Mouse (Mus musculus) midbrain, postnatal 0 days (tissue): ENCODE measurements at regions not wholly inside any gene's neighbourhood (a gene's known extent, or its start where the extent isn't known, plus 50 kb on each side); places are given as distances from the start of the nearest gene placed in this dataset.

ENCODE experiments used
- ATAC-seq: fragments of 200-750 bp; cut with Nextera tagmentation; 2 replicates; pipeline ENCODE4 v1.8.0; 2017; ENCODE audit warnings: moderate number of reproducible peaks, mild to moderate bottlenecking, moderate TSS enrichment, moderate library complexity; ENCODE audit not compliant: low FRiP score
- DNase-seq: peaks from one replicate; pipeline ENCODE4 v3.0.0-alpha.2; 2015; ENCODE audit warnings: low spot score
- H3K27ac ChIP-seq: fragments of 300-500 bp; sonication (generic); 2 replicates; pipeline ENCODE4 v1.5.1; 2014; ENCODE audit warnings: low read depth, mild to moderate bottlenecking, low read length, mixed read lengths
- H3K27me3 ChIP-seq: fragments of 300-500 bp; sonication (generic); 2 replicates; pipeline ENCODE4 v1.6.1; 2014; ENCODE audit warnings: low read length, control low read depth, mixed read lengths; ENCODE audit not compliant: insufficient read depth
- H3K36me3 ChIP-seq: fragments of 300-500 bp; sonication (generic); 2 replicates; pipeline ENCODE4 v1.6.1; 2014; ENCODE audit warnings: low read length, control low read depth, mixed read lengths; ENCODE audit not compliant: insufficient read depth
- H3K4me1 ChIP-seq: fragments of 300-500 bp; sonication (generic); 2 replicates; pipeline ENCODE4 v1.6.1; 2014; ENCODE audit warnings: mild to moderate bottlenecking, control low read depth, antibody characterized with exemption, low read length, mixed read lengths; ENCODE audit not compliant: insufficient read depth
- H3K4me2 ChIP-seq: fragments of 300-500 bp; sonication (generic); 2 replicates; pipeline ENCODE4 v1.6.1; 2014; ENCODE audit warnings: low read depth, mild to moderate bottlenecking, low read length, mixed read lengths; ENCODE audit not compliant: poor library complexity, severe bottlenecking
- H3K4me3 ChIP-seq: fragments of 300-500 bp; sonication (generic); 2 replicates; pipeline ENCODE4 v1.5.1; 2014; ENCODE audit warnings: low read depth, mild to moderate bottlenecking, low read length, moderate library complexity
- H3K9ac ChIP-seq: fragments of 300-500 bp; sonication (generic); replicated peaks from 2 replicates; pipeline ENCODE4 v1.6.1; 2014; ENCODE audit warnings: mild to moderate bottlenecking, low read length, moderate library complexity, mixed read lengths; ENCODE audit not compliant: poor library complexity, severe bottlenecking
- H3K9me3 ChIP-seq: fragments of 300-500 bp; sonication (generic); 2 replicates; pipeline ENCODE4 v1.6.1; 2016; ENCODE audit warnings: low read length, control low read depth
- CTCF ChIP-seq: IDR thresholded peaks from 2 replicates; pipeline ENCODE4 v1.5.1; 2016; ENCODE audit warnings: antibody characterized with exemption, mild to moderate bottlenecking
- WGBS: fragments of 180-500 bp; shearing (Covaris S2); extraction: QIAGEN DNeasy Blood & Tissue Kit; methylation state at CpG from one replicate; pipeline ENCODE4 v1.1.7; 2014; 5-methylcytosine and 5-hydroxymethylcytosine counted together

DNA sequence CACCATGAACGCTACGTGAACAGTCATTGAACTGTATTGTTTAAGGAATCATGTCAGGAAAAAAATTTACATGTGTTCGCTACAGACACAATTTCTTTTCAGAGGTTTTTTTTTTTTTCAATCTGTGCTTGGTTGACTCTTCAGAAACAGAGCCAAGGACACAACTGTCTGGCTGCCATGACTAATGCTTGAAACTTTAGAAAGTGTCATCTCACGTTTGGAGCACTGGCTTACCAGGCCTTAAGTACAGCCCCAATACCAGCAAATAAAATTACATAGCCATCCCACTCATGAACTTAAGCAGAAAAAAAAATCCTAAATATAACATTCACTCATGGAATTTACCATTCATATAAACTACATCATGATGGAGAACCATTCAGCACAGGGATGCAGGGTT lies 115.1 kb upstream of the Syt13 start:
- no peak overlapping the region for H3K9ac ChIP-seq
- no peaks in the 10 kb centered on the region for H3K36me3 ChIP-seq
- no peaks in the 10 kb centered on the region for H3K9me3 ChIP-seq
- no peak for ATAC-seq
- H3K4me2 ChIP-seq = no peak overlapping the region
- WGBS = 80% methylated on average over 4 of the region's 4 CpGs
- H3K4me3 ChIP-seq = no peak overlapping the region
- no peak for DNase-seq
- no peak overlapping the region for H3K27ac ChIP-seq
- no peaks in the 10 kb centered on the region for H3K27me3 ChIP-seq
- no peaks in the 10 kb centered on the region for H3K4me1 ChIP-seq
- no peak for TF ChIP-seq CTCF

DNA sequence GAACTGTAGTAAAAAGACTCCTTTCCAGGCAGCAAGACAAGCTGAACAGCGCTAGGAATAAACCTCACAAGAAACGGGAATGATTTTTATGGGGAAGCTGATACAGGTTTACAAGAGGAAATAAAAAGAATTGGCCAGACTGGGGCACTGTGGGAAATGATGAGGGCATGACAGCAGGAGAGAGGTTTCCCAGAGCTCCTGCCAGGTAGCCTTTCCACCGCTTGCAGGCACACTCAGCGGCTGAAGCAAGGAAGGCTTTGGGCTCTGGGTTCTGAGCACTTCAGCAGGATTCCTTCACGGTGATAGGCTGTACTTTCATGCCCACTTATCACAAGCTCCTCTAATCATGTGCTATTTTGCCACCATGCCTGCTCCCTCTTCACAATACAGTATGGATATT lies 114.2 kb upstream of the Syt13 start:
- 56% methylated on average over 5 of the region's 5 CpGs for WGBS
- Histone ChIP-seq H3K27ac (peak overlapping the region; percentile 14), H3K27me3 (no peaks in the 10 kb centered on the region), H3K36me3 (no peaks in the 10 kb centered on the region), H3K9me3 (no peaks in the 10 kb centered on the region), H3K4me3 (no peak overlapping the region), H3K9ac (no peak overlapping the region), H3K4me2 (no peak overlapping the region), H3K4me1 (peaks cover 3% of the 10 kb centered on the region; the same call in 1 of the 2 replicates)
- no peak for ATAC-seq
- TF ChIP-seq CTCF = no peak
- no peak for DNase-seq

DNA sequence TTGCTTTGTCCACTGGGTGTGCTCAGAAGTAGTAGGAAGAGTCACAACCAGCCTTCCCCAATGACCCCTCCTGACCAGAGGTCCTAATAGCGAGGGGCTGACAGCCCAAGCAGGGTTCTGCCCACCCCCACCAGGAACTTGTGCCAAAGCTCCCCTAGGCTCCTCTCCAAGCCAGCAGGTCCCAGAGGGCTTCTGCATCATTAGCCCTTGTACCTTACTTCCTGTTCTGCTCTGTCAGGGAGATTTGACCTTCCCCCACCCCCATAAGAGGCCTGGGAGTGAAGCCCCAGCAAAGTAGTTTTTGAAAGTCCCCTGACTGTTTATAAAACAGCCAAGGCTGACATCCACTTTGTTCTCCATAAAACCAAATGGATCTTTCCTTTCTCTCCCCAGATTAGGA lies 110.0 kb upstream of the Syt13 start:
- H3K9ac ChIP-seq = no peak overlapping the region
- ATAC-seq (no peak), DNase-seq (no peak)
- no peak overlapping the region for H3K4me3 ChIP-seq
- TF ChIP-seq CTCF = no peak
- no peak overlapping the region for H3K4me2 ChIP-seq
- no peak overlapping the region for H3K27ac ChIP-seq
- WGBS = 86% methylated on average over 1 of the region's 1 CpGs
- H3K27me3 ChIP-seq = no peaks in the 10 kb centered on the region
- H3K4me1 ChIP-seq = peaks cover 22% of the 10 kb centered on the region
- H3K9me3 ChIP-seq = no peaks in the 10 kb centered on the region
- H3K36me3 ChIP-seq = no peaks in the 10 kb centered on the region

DNA sequence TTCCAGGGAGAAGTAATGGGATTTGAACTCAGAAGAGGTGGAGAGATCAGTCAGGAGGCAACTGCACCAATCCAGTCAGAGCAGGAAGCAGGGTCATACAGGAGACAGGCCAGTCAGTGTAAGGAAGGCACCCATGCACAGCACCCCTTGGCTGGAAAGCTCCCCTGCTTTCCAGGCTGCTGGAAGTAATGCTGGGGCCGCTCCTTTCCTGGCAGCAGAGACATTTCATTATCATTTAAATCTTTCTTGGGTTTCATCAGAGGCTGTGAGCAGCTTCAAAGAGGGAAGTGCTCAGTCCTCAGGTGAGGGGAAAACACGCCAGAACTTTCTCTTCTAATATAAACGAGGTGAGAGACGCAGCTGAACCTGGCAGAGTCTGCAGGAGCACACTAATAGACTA lies 109.1 kb upstream of the Syt13 start:
- WGBS = 18% methylated on average over 4 of the region's 4 CpGs
- peaks cover 26% of the 10 kb centered on the region for H3K4me1 ChIP-seq
- H3K27ac ChIP-seq = peak overlapping the region; percentile 77
- no peak overlapping the region for H3K9ac ChIP-seq
- no peak for TF ChIP-seq CTCF
- DNase-seq = no peak
- no peaks in the 10 kb centered on the region for H3K27me3 ChIP-seq
- ATAC-seq = 0 out of 2 replicates have a peak, but pooled peaks have one; percentile 3
- H3K9me3 ChIP-seq = no peaks in the 10 kb centered on the region
- H3K36me3 ChIP-seq = no peaks in the 10 kb centered on the region
- no peak overlapping the region for H3K4me2 ChIP-seq
- H3K4me3 ChIP-seq = no peak overlapping the region

DNA sequence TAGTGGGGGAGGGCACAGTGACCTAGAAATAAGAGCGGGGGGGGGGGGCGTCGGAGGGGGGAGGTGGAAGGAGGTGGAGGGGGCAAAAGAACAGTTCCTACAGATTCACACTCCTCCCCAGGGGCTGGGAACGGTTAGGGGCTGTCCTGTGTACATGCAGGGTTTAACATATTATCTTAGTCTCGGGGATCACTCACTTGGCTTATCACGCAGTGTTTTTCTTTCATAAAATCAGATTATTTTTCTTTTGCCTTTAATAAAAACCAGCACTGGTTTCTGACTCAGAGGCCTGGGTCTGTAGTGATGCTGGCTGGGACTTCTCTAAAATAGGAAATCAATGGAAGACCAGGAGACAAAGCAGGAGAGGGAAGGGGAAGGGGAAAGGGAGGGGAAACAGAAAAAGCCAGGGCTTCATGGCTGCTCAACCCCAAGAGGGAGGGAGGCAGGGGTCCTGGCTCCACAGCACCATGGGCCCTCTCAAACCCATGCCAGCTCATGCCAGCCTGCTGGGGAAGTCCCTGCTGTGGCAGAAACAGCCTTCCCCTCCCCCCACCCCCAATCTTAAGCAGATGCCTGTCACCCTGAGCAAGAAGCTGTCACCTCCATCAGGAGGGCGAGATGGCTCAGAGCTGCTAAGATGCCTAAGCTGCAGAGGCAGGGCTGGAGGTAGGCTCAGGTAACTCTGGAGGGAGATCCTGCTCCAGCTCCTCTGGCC lies 108.3 kb upstream of the Syt13 start:
- DNase-seq (no peak), ATAC-seq (peak; percentile 48)
- H3K36me3 ChIP-seq = no peaks in the 10 kb centered on the region
- H3K9me3 ChIP-seq = no peaks in the 10 kb centered on the region
- peak overlapping the region; percentile 77 for H3K27ac ChIP-seq
- peaks cover 27% of the 10 kb centered on the region for H3K4me1 ChIP-seq
- H3K4me2 ChIP-seq = no peak overlapping the region
- no peak for TF ChIP-seq CTCF
- no peaks in the 10 kb centered on the region for H3K27me3 ChIP-seq
- H3K4me3 ChIP-seq = no peak overlapping the region
- 0 out of 2 replicates have a peak overlapping the region, but pooled peaks have one; percentile 20 for H3K9ac ChIP-seq
- 15% methylated on average over 5 of the region's 7 CpGs for WGBS

DNA sequence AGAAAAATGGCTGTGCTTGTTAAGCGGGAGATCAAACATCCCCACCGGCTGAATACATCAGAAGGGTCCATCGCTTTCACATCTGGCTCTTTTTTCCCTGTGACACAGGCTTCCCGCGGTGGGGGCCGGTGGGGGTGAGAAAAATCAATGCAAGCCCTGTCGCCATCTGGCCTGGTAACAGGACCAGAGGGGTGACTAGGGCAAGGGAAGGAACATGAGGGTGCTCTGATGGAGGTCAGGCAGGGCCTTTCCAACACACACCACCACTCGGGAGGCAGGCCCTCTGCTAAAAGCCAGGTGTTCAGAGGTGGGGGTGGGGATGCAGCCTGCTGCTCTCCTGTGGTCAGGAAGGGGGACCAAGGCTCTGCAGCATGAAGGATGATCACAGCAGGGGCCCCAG lies 107.5 kb upstream of the Syt13 start:
- H3K27ac ChIP-seq = peak overlapping the region; percentile 77
- no peak overlapping the region for H3K9ac ChIP-seq
- ATAC-seq = peak; percentile 24; the same call in 1 of the 2 replicates
- no peak for DNase-seq
- no peaks in the 10 kb centered on the region for H3K27me3 ChIP-seq
- 11% methylated on average over 8 of the region's 8 CpGs for WGBS
- no peaks in the 10 kb centered on the region for H3K36me3 ChIP-seq
- peaks cover 27% of the 10 kb centered on the region for H3K4me1 ChIP-seq
- H3K4me2 ChIP-seq = no peak overlapping the region
- no peak for TF ChIP-seq CTCF
- no peaks in the 10 kb centered on the region for H3K9me3 ChIP-seq
- H3K4me3 ChIP-seq = no peak overlapping the region
